Mouse (Mus musculus) CH12.LX (cell line): ENCODE data around the gene Kif6. TPM values are rescaled to one million over a fixed set of nuclear protein-coding genes. Genes with fewer than 3 reads are reported as not detected.

Source experiments
- DNase-seq: peaks from one replicate; pipeline ENCODE4 v3.0.0-alpha.2; 2013; ENCODE audit errors: extremely low read depth
- H3K27ac ChIP-seq: 2 replicates; pipeline ENCODE4 v1.5.1; 2012; ENCODE audit warnings: low read depth, mild to moderate bottlenecking, control low read depth, moderate library complexity; ENCODE audit not compliant: insufficient read depth
- H3K27me3 ChIP-seq: replicated peaks from 2 replicates; pipeline ENCODE3; 2012; ENCODE audit warnings: inconsistent platforms
- H3K36me3 ChIP-seq, 2 experiments: replicated peaks in 1 of 2; 2 replicates each; pipeline versions ENCODE3 to v1.6.1; 2012; ENCODE audit warnings: inconsistent platforms in 1 of 2, low read length in 1 of 2, mild to moderate bottlenecking in 1 of 2, mixed read lengths in 1 of 2, moderate library complexity in 1 of 2; ENCODE audit not compliant: control insufficient read depth in 1 of 2, insufficient read depth in 1 of 2
- H3K4me1 ChIP-seq, 2 experiments: 2 replicates each; pipeline ENCODE4 v1.6.1; 2012; ENCODE audit warnings: inconsistent platforms in 1 of 2, moderate library complexity in 1 of 2; ENCODE audit not compliant: insufficient read depth in 2 of 2, control insufficient read depth in 1 of 2
- H3K4me2 ChIP-seq: 2 replicates; pipeline ENCODE4 v1.6.1; 2012; ENCODE audit warnings: low read depth, mild to moderate bottlenecking, control low read depth; ENCODE audit not compliant: poor library complexity, insufficient read depth, severe bottlenecking
- H3K4me3 ChIP-seq, 3 experiments: fragments of 150-350 bp in 1 of 3; sonication (generic) in 1 of 3; replicated peaks in 1 of 3; 2 replicates each; pipeline versions ENCODE3 to v1.5.1; 2011 to 2012; ENCODE audit warnings: low read depth in 2 of 3, low read length in 2 of 3, mild to moderate bottlenecking in 2 of 3, moderate library complexity in 2 of 3, control low read depth in 1 of 3, improper control_type of control experiment in 1 of 3, inconsistent platforms in 1 of 3, mixed read lengths in 1 of 3; ENCODE audit not compliant: poor library complexity in 1 of 3
- H3K79me2 ChIP-seq: replicated peaks from 2 replicates; pipeline ENCODE4 v1.6.1; 2012; ENCODE audit warnings: mild to moderate bottlenecking, moderate library complexity; ENCODE audit not compliant: control insufficient read depth, poor library complexity, insufficient read depth, severe bottlenecking; ENCODE audit errors: extremely low read depth
- H3K9ac ChIP-seq: 2 replicates; pipeline ENCODE4 v1.6.1; 2012; ENCODE audit warnings: low read depth, mild to moderate bottlenecking, control low read depth, moderate library complexity; ENCODE audit not compliant: insufficient read depth
- H3K9me3 ChIP-seq: replicated peaks from 2 replicates; pipeline ENCODE3; 2012; ENCODE audit warnings: low read length, inconsistent platforms, mixed read lengths
- CHD1 ChIP-seq: IDR thresholded peaks from 2 replicates; pipeline ENCODE4 v1.6.1; 2012; ENCODE audit warnings: low read depth, low read length, improper control_type of control experiment, inconsistent platforms
- CTCF ChIP-seq, 2 experiments: IDR thresholded peaks in 1 of 2; conservative IDR thresholded peaks in 1 of 2; 2 replicates each; pipeline ENCODE4 v1.5.1; 2011 to 2012; ENCODE audit warnings: low read depth in 2 of 2, low read length in 2 of 2, improper control_type of control experiment in 1 of 2, inconsistent platforms in 1 of 2, mild to moderate bottlenecking in 1 of 2, moderate library complexity in 1 of 2
- GABPA ChIP-seq: IDR thresholded peaks from 2 replicates; pipeline ENCODE4 v1.6.1; 2012; ENCODE audit warnings: low read depth, low read length, improper control_type of control experiment, inconsistent platforms; ENCODE audit not compliant: insufficient replicate concordance
- HCFC1 ChIP-seq: IDR thresholded peaks from 2 replicates; pipeline ENCODE4 v1.6.1; 2012; ENCODE audit warnings: low read depth, mild to moderate bottlenecking, inconsistent platforms, low read length, improper control_type of control experiment
- JUND ChIP-seq: conservative IDR thresholded peaks from 2 replicates; pipeline ENCODE4 v1.6.1; 2011; ENCODE audit warnings: low read depth, low read length, improper control_type of control experiment
- KAT2A ChIP-seq: IDR thresholded peaks from 2 replicates; pipeline ENCODE4 v1.6.1; 2012; ENCODE audit warnings: low read length, improper control_type of control experiment, inconsistent platforms; ENCODE audit not compliant: insufficient replicate concordance
- MAFK ChIP-seq: IDR thresholded peaks from 2 replicates; pipeline ENCODE4 v1.6.1; 2011; ENCODE audit warnings: low read length, improper control_type of control experiment; ENCODE audit not compliant: insufficient replicate concordance
- PAX5 ChIP-seq: IDR thresholded peaks from 2 replicates; pipeline ENCODE4 v1.6.1; 2012; ENCODE audit warnings: low read length, inconsistent platforms, mixed read lengths
- POLR2AphosphoS2 ChIP-seq: IDR thresholded peaks from 2 replicates; pipeline ENCODE4 v1.6.1; 2011; ENCODE audit warnings: low read depth, low read length, improper control_type of control experiment
- RCOR1 ChIP-seq: conservative IDR thresholded peaks from 2 replicates; pipeline ENCODE4 v1.6.1; 2012; ENCODE audit warnings: low read depth, mild to moderate bottlenecking, inconsistent platforms, low read length, improper control_type of control experiment
- UBTF ChIP-seq: IDR thresholded peaks from 2 replicates; pipeline ENCODE4 v1.6.1; 2012; ENCODE audit warnings: low read depth, mild to moderate bottlenecking, inconsistent platforms, low read length, improper control_type of control experiment, moderate library complexity
- USF1 ChIP-seq: IDR thresholded peaks from 2 replicates; pipeline ENCODE4 v1.6.1; 2014; ENCODE audit warnings: low read depth, mild to moderate bottlenecking, inconsistent platforms, low read length, improper control_type of control experiment
- USF2 ChIP-seq: conservative IDR thresholded peaks from 2 replicates; pipeline ENCODE4 v1.6.1; 2011; ENCODE audit warnings: low read depth, low read length, improper control_type of control experiment
- ZMIZ1 ChIP-seq: IDR thresholded peaks from 2 replicates; pipeline ENCODE4 v1.6.1; 2012; ENCODE audit warnings: low read depth, mild to moderate bottlenecking, inconsistent platforms, low read length, improper control_type of control experiment
- ZNF384 ChIP-seq: IDR thresholded peaks from 2 replicates; pipeline ENCODE4 v1.6.1; 2012; ENCODE audit warnings: low read depth, low read length, improper control_type of control experiment, inconsistent platforms
- dilution Hi-C: fragments of 300-500 bp; cut with MboI; formaldehyde crosslinking; loops from 2 replicates; pipeline ENCODE4 v1.14.3; 2020; ENCODE audit warnings: low sequenced_read_pairs; ENCODE audit not compliant: extremely low pct_unique_long_range_greater_than_20kb, extremely low pct_ligation_motif_present
- in situ Hi-C: fragments of 300-500 bp; cut with MboI; formaldehyde crosslinking; loops from 3 replicates; pipeline ENCODE4 v1.14.3; 2019; ENCODE audit warnings: low sequenced_read_pairs, low pct_ligation_motif_present, low pct_unique_long_range_greater_than_20kb, mixed read lengths
- polyA plus RNA-seq: library from polyadenylated mRNA; unstranded; fragments of >175 nt; gene quantifications from 2 replicates; pipeline ENCODE4 v1.2.1, GENCODE M21; 2012; ENCODE audit warnings: low read depth; ENCODE audit not compliant: insufficient read length
- total RNA-seq, 2 experiments: library from RNA; depleted of rRNA; stranded (reverse); fragments of 300-350 nt in 1 of 2; fragments of >200 nt in 1 of 2; gene quantifications; 2 replicates each; pipeline ENCODE4 v1.2.3; 2012 to 2014

Kif6 gene
- total and polyA plus RNA-seq, 3 experiments: not detected

DNA sequence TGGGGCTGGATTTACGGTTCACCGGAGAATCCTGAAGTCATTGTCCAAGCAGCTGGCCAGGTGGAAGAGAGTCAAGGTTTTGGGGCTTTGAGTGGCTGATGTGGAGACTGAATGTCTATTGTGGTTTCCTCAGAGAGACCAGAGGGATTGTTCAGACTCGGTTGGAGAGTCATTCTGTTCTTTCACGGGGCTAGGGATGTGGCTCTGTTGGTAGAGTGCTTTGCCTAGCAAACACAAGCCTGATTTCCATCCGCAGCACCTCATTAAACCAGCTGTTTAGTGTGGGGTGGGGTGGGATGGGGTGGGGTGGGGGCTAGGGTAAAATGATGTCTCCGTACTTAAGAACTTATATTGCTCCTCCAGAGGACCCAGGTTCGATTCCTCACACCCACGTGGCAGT is 146.9 kb downstream of the Kif6 start:
- in situ Hi-C loops (no loop called here), dilution Hi-C loops (no loop called here)
- H3K27me3 ChIP-seq: peaks cover 6% of the 10 kb centered on the region
- no peaks in the 10 kb centered on the region for H3K79me2 ChIP-seq
- H3K4me2 ChIP-seq: no peak overlapping the region
- no peak for DNase-seq
- no peak overlapping the region for H3K4me3 ChIP-seq
- H3K9ac ChIP-seq: no peak overlapping the region
- H3K4me1 ChIP-seq: no peaks in the 10 kb centered on the region
- no peaks in the 10 kb centered on the region for H3K36me3 ChIP-seq
- no peak overlapping the region for H3K27ac ChIP-seq
- no peak for TF ChIP-seq RCOR1
- no peak for TF ChIP-seq PAX5
- TF ChIP-seq UBTF: no peak
- TF ChIP-seq POLR2AphosphoS2: no peak
- TF ChIP-seq ZMIZ1: no peak
- TF ChIP-seq MAFK: no peak
- TF ChIP-seq GABPA: no peak
- TF ChIP-seq CHD1: no peak
- no peak for TF ChIP-seq ZNF384
- TF ChIP-seq HCFC1: no peak
- TF ChIP-seq CTCF (conservative IDR thresholded peaks at IDR 0.05 in 1 of 2, IDR thresholded peaks at IDR 0.05 in 1 of 2; ENCODE audit: low read depth in 2 of 2, low read length in 2 of 2): no peak
- TF ChIP-seq USF1: no peak
- no peak for TF ChIP-seq USF2
- H3K9me3 ChIP-seq: no peaks in the 10 kb centered on the region

DNA sequence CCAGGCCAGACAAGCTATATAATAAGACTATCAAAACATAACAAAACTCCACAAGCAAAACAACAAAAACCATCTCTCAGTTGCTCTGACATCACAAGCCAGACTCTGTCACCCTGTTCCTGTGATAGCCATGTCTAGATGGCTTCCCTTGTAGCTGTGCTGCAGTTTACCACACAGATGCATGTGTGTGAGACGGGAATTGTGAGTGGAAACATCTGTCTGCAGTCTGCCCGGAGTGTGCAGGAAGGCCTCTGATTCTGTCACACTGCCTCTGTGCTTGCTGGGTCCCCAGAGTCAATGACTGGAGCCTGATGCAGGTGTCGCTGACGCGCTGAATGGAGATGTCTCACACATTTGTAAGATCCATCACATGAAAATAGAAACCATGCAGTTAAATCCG is 150.0 kb downstream of the Kif6 start:
- DNase-seq: no peak
- Histone ChIP-seq H3K27ac (no peak overlapping the region), H3K9ac (no peak overlapping the region), H3K9me3 (no peaks in the 10 kb centered on the region), H3K27me3 (peaks cover 3% of the 10 kb centered on the region)
- no peak for TF ChIP-seq JUND
- TF ChIP-seq USF2: no peak
- TF ChIP-seq ZMIZ1: no peak
- TF ChIP-seq ZNF384: no peak
- TF ChIP-seq KAT2A: no peak
- TF ChIP-seq, all 38 proteins: peak for 0
- in situ Hi-C loops (no loop called here), dilution Hi-C loops (no loop called here)
- Histone ChIP-seq H3K4me2 (no peak overlapping the region), H3K4me1 (no peaks in the 10 kb centered on the region; a peak in 1 of 4 replicates), H3K79me2 (no peaks in the 10 kb centered on the region), H3K4me3 (no peak overlapping the region), H3K36me3 (no peaks in the 10 kb centered on the region)
